Mouse (Mus musculus): ENCODE data around the gene Pigz.

Pigz gene

GRCm38 (mm10) chr16:31992039-31992438, 58.4 kb downstream of the Pigz start:
- in situ Hi-C loops (cut with MboI; ENCODE audit: low sequenced_read_pairs) = no loop called here

DNA sequence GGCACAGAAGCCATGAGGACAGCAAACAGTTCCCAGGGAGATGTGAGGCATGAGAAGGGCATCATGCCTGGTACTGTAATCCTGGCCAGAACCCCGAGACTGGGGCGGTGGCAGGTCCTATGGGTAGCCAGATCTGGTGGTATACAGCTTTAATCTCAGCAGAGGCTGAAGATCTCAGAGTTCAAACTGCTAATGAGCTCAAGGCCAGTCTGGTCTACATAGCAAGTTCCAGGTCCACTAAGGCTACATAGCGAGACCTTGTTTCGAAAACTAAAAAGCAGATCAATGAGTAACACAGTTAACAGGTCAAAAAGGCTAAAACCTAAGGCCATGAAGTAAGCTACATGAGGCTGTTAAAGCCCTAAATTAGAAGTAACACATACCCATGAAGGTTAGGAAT, 59.5 kb downstream of the Pigz start:
- in situ Hi-C loops (cut with MboI; ENCODE audit: low sequenced_read_pairs) = no loop called here

GRCm38 (mm10) chr16:31993946-31994345, 60.3 kb downstream of the Pigz start:
- in situ Hi-C loops (cut with MboI; ENCODE audit: low sequenced_read_pairs) = no loop called here
